Mouse (Mus musculus): Measurements from ENCODE around the gene Slc25a4. TPM values are rescaled to one million over a fixed set of nuclear protein-coding genes. Genes with fewer than 3 reads are reported as not detected.
A peak's percentile ranks its signal among the peaks of the same experiment; 100 is the strongest.

The Slc25a4 gene
- total and polyA plus RNA-seq, 3 experiments = 50.4 to 177 (median 81.6) TPM

- peaks cover 58% of the 10 kb centered on the region for H3K36me3 ChIP-seq (replicated peaks)
- DNase-seq (ENCODE audit: low spot score) = no peak
- TF ChIP-seq GATA2 (IDR thresholded peaks at IDR 0.05; ENCODE audit: borderline replicate concordance, low read depth, low read length) = no peak
- no peak for TF ChIP-seq CTCF (IDR thresholded peaks at IDR 0.05; ENCODE audit: low read depth, low read length)
- TF ChIP-seq GATA1 (IDR thresholded peaks at IDR 0.05; ENCODE audit: borderline replicate concordance, low read length) = no peak
- no peak for TF ChIP-seq TAL1 (conservative IDR thresholded peaks at IDR 0.05; ENCODE audit: low read depth, low read length)
- H3K4me3 ChIP-seq (ENCODE audit: low read depth, low read length) = peak overlapping the region; percentile 18; the same call in 1 of the 2 replicates
- H3K4me1 ChIP-seq (ENCODE audit: insufficient read depth, low read depth, low read length) = peaks cover 42% of the 10 kb centered on the region
- no peak for ATAC-seq (ENCODE audit: extremely low read depth, insufficient number of reproducible peaks, low FRiP score, poor library complexity, severe bottlenecking)
- H3K9me3 ChIP-seq (replicated peaks) = no peaks in the 10 kb centered on the region
- H3K27me3 ChIP-seq (ENCODE audit: insufficient read depth, low read length) = no peaks in the 10 kb centered on the region; the same call in 1 of the 2 replicates
These were observed 2.0 kb downstream of the Slc25a4 start for GRCm38 (mm10) chr8:46209057-46209456.

- DNase-seq (ENCODE audit: low spot score) (no peak), ATAC-seq (ENCODE audit: extremely low read depth, insufficient number of reproducible peaks, low FRiP score, poor library complexity, severe bottlenecking) (no peak)
- TF ChIP-seq GATA2 (IDR thresholded peaks at IDR 0.05; ENCODE audit: borderline replicate concordance, low read depth, low read length) (no peak), TAL1 (conservative IDR thresholded peaks at IDR 0.05; ENCODE audit: low read depth, low read length) (no peak), CTCF (IDR thresholded peaks at IDR 0.05; ENCODE audit: low read depth, low read length) (no peak), POLR2AphosphoS5 (IDR thresholded peaks at IDR 0.05; ENCODE audit: insufficient replicate concordance, low read depth, low read length) (no peak), GATA1 (IDR thresholded peaks at IDR 0.05; ENCODE audit: borderline replicate concordance, low read length) (no peak)
- H3K36me3 ChIP-seq (replicated peaks) = peaks cover 64% of the 10 kb centered on the region
- H3K4me1 ChIP-seq (ENCODE audit: insufficient read depth, low read depth, low read length) = peaks cover 42% of the 10 kb centered on the region
- H3K9me3 ChIP-seq (replicated peaks) = no peaks in the 10 kb centered on the region
- H3K4me3 ChIP-seq (ENCODE audit: low read depth, low read length) = no peak overlapping the region
- no peaks in the 10 kb centered on the region for H3K27me3 ChIP-seq (ENCODE audit: insufficient read depth, low read length)
These were observed 2.7 kb downstream of the Slc25a4 start for GRCm38 (mm10) chr8:46208354-46208753.

- Histone ChIP-seq H3K4me3 (ENCODE audit: low read depth, low read length) (no peak overlapping the region), H3K4me1 (ENCODE audit: insufficient read depth, low read depth, low read length) (peaks cover 29% of the 10 kb centered on the region), H3K27me3 (ENCODE audit: insufficient read depth, low read length) (no peaks in the 10 kb centered on the region), H3K36me3 (replicated peaks) (peaks cover 80% of the 10 kb centered on the region), H3K9me3 (replicated peaks) (no peaks in the 10 kb centered on the region)
- TF ChIP-seq GATA2 (IDR thresholded peaks at IDR 0.05; ENCODE audit: borderline replicate concordance, low read depth, low read length) (no peak), CTCF (IDR thresholded peaks at IDR 0.05; ENCODE audit: low read depth, low read length) (no peak), POLR2AphosphoS5 (IDR thresholded peaks at IDR 0.05; ENCODE audit: insufficient replicate concordance, low read depth, low read length) (no peak), TAL1 (conservative IDR thresholded peaks at IDR 0.05; ENCODE audit: low read depth, low read length) (no peak), GATA1 (IDR thresholded peaks at IDR 0.05; ENCODE audit: borderline replicate concordance, low read length) (no peak)
- no peak for ATAC-seq (ENCODE audit: extremely low read depth, insufficient number of reproducible peaks, low FRiP score, poor library complexity, severe bottlenecking)
- DNase-seq (ENCODE audit: low spot score) = no peak
These were observed 5.0 kb downstream of the Slc25a4 start for GRCm38 (mm10) chr8:46206107-46206506.

GRCm38 (mm10) chr8:46204974-46205640 is 6.0 kb downstream of the Slc25a4 start:
- ATAC-seq (ENCODE audit: extremely low read depth, insufficient number of reproducible peaks, low FRiP score, poor library complexity, severe bottlenecking) (no peak), DNase-seq (ENCODE audit: low spot score) (no peak)
- Histone ChIP-seq H3K4me3 (ENCODE audit: low read depth, low read length) (no peak overlapping the region), H3K27me3 (ENCODE audit: insufficient read depth, low read length) (no peaks in the 10 kb centered on the region), H3K4me1 (ENCODE audit: insufficient read depth, low read depth, low read length) (peaks cover 24% of the 10 kb centered on the region), H3K36me3 (replicated peaks) (peaks cover 79% of the 10 kb centered on the region), H3K9me3 (replicated peaks) (no peaks in the 10 kb centered on the region)
- TF ChIP-seq TAL1 (conservative IDR thresholded peaks at IDR 0.05; ENCODE audit: low read depth, low read length) (no peak), GATA1 (IDR thresholded peaks at IDR 0.05; ENCODE audit: borderline replicate concordance, low read length) (no peak), CTCF (IDR thresholded peaks at IDR 0.05; ENCODE audit: low read depth, low read length) (no peak), GATA2 (IDR thresholded peaks at IDR 0.05; ENCODE audit: borderline replicate concordance, low read depth, low read length) (no peak), POLR2AphosphoS5 (IDR thresholded peaks at IDR 0.05; ENCODE audit: insufficient replicate concordance, low read depth, low read length) (no peak)

GRCm38 (mm10) chr8:46204301-46204700 is 6.8 kb downstream of the Slc25a4 start:
- TF ChIP-seq GATA1 (IDR thresholded peaks at IDR 0.05; ENCODE audit: borderline replicate concordance, low read length) = no peak
- TF ChIP-seq POLR2AphosphoS5 (IDR thresholded peaks at IDR 0.05; ENCODE audit: insufficient replicate concordance, low read depth, low read length) = no peak
- TF ChIP-seq TAL1 (conservative IDR thresholded peaks at IDR 0.05; ENCODE audit: low read depth, low read length) = no peak
- no peak for TF ChIP-seq CTCF (IDR thresholded peaks at IDR 0.05; ENCODE audit: low read depth, low read length)
- TF ChIP-seq GATA2 (IDR thresholded peaks at IDR 0.05; ENCODE audit: borderline replicate concordance, low read depth, low read length) = no peak
- H3K36me3 ChIP-seq (replicated peaks) = peaks cover 73% of the 10 kb centered on the region
- ATAC-seq (ENCODE audit: extremely low read depth, insufficient number of reproducible peaks, low FRiP score, poor library complexity, severe bottlenecking) (no peak), DNase-seq (ENCODE audit: low spot score) (no peak)
- peaks cover 17% of the 10 kb centered on the region for H3K4me1 ChIP-seq (ENCODE audit: insufficient read depth, low read depth, low read length)
- H3K27me3 ChIP-seq (ENCODE audit: insufficient read depth, low read length) = no peaks in the 10 kb centered on the region
- H3K4me3 ChIP-seq (ENCODE audit: low read depth, low read length) = no peak overlapping the region
- no peaks in the 10 kb centered on the region for H3K9me3 ChIP-seq (replicated peaks)

GRCm38 (mm10) chr8:46202350-46202749 is 8.7 kb downstream of the Slc25a4 start:
- H3K4me3 ChIP-seq (ENCODE audit: low read depth, low read length) = no peak overlapping the region
- peaks cover 4% of the 10 kb centered on the region; the same call in 1 of the 2 replicates for H3K4me1 ChIP-seq (ENCODE audit: insufficient read depth, low read depth, low read length)
- peaks cover 72% of the 10 kb centered on the region for H3K36me3 ChIP-seq (replicated peaks)
- no peaks in the 10 kb centered on the region for H3K9me3 ChIP-seq (replicated peaks)
- TF ChIP-seq GATA1 (IDR thresholded peaks at IDR 0.05; ENCODE audit: borderline replicate concordance, low read length) (no peak), POLR2AphosphoS5 (IDR thresholded peaks at IDR 0.05; ENCODE audit: insufficient replicate concordance, low read depth, low read length) (no peak), TAL1 (conservative IDR thresholded peaks at IDR 0.05; ENCODE audit: low read depth, low read length) (no peak), GATA2 (IDR thresholded peaks at IDR 0.05; ENCODE audit: borderline replicate concordance, low read depth, low read length) (no peak), CTCF (IDR thresholded peaks at IDR 0.05; ENCODE audit: low read depth, low read length) (0 out of 2 replicates have a peak, but pooled peaks have one; percentile 16)
- DNase-seq (ENCODE audit: low spot score) (no peak), ATAC-seq (ENCODE audit: extremely low read depth, insufficient number of reproducible peaks, low FRiP score, poor library complexity, severe bottlenecking) (no peak; the same call in 1 of the 2 replicates)
- H3K27me3 ChIP-seq (ENCODE audit: insufficient read depth, low read length) = no peaks in the 10 kb centered on the region
